Mouse (Mus musculus): Measurements from ENCODE around the gene Pax9.

- no peak for TF ChIP-seq CTCF (IDR thresholded peaks at IDR 0.05; ENCODE audit: insufficient read depth, low read length)
- no peak for TF ChIP-seq POLR2A (IDR thresholded peaks at IDR 0.05; ENCODE audit: borderline replicate concordance, extremely low read depth, low read depth, low read length)
Measured at GRCm38 (mm10) chr12:56695358-56696173, 4.0 kb downstream of the Pax9 start.

All from lung, adult 2 months (tissue).